Mouse (Mus musculus): ENCODE results near the gene Edil3.

Edil3 gene

GRCm38 (mm10) chr13:88821440-88822331 lies at the start of gene Edil3:
Gene Edil3, plus strand, starts transcription at chr13:88821472.
- in situ Hi-C loops (cut with MseI, MboI), result no loop called here

GRCm38 (mm10) chr13:88799186-88799585 lies 22.1 kb upstream of the Edil3 start:
- in situ Hi-C loops (cut with MseI, MboI), result no loop called here

- in situ Hi-C loops (cut with MseI, MboI), result no loop called here
Observed at GRCm38 (mm10) chr13:88801006-88801405, 20.3 kb upstream of the Edil3 start.

GRCm38 (mm10) chr13:88805838-88806237 lies 15.4 kb upstream of the Edil3 start:
- in situ Hi-C loops (cut with MseI, MboI), result no loop called here

GRCm38 (mm10) chr13:88806269-88806668 lies 15.0 kb upstream of the Edil3 start:
- in situ Hi-C loops (cut with MseI, MboI), result no loop called here

- in situ Hi-C loops (cut with MseI, MboI), result no loop called here
Observed at GRCm38 (mm10) chr13:88810097-88810496, 11.2 kb upstream of the Edil3 start.

- in situ Hi-C loops (cut with MseI, MboI), result no loop called here
Observed at GRCm38 (mm10) chr13:88820686-88821308, 475 bp upstream of the Edil3 start.

- in situ Hi-C loops (cut with MseI, MboI), result no loop called here
Observed at GRCm38 (mm10) chr13:88822332-88822895, 1.1 kb downstream of the Edil3 start.

GRCm38 (mm10) chr13:88822976-88823521 lies 1.8 kb downstream of the Edil3 start:
- in situ Hi-C loops (cut with MseI, MboI), result no loop called here

GRCm38 (mm10) chr13:88823522-88824419 lies 2.5 kb downstream of the Edil3 start:
- in situ Hi-C loops (cut with MseI, MboI), result no loop called here

- in situ Hi-C loops (cut with MseI, MboI), result no loop called here
Observed at GRCm38 (mm10) chr13:88824441-88824840, 3.2 kb downstream of the Edil3 start.

- in situ Hi-C loops (cut with MseI, MboI), result no loop called here
Observed at GRCm38 (mm10) chr13:88828362-88828761, 7.1 kb downstream of the Edil3 start.

GRCm38 (mm10) chr13:88833732-88834131 lies 12.5 kb downstream of the Edil3 start:
- in situ Hi-C loops (cut with MseI, MboI), result no loop called here

- in situ Hi-C loops (cut with MseI, MboI), result no loop called here
Observed at GRCm38 (mm10) chr13:88849739-88850138, 28.5 kb downstream of the Edil3 start.

- in situ Hi-C loops (cut with MseI, MboI), result no loop called here
Observed at GRCm38 (mm10) chr13:88879960-88880359, 58.7 kb downstream of the Edil3 start.

- in situ Hi-C loops (cut with MseI, MboI), result no loop called here
Observed at GRCm38 (mm10) chr13:88890728-88891127, 69.5 kb downstream of the Edil3 start.

GRCm38 (mm10) chr13:88900046-88900445 lies 78.8 kb downstream of the Edil3 start:
- in situ Hi-C loops (cut with MseI, MboI), result no loop called here

- in situ Hi-C loops (cut with MseI, MboI), result no loop called here
Observed at GRCm38 (mm10) chr13:88907405-88907804, 86.1 kb downstream of the Edil3 start.

- in situ Hi-C loops (cut with MseI, MboI), result no loop called here
Observed at GRCm38 (mm10) chr13:88908187-88908586, 86.9 kb downstream of the Edil3 start.

GRCm38 (mm10) chr13:88916503-88916902 lies 95.2 kb downstream of the Edil3 start:
- in situ Hi-C loops (cut with MseI, MboI), result no loop called here

GRCm38 (mm10) chr13:88929626-88930025 lies 108.4 kb downstream of the Edil3 start:
- in situ Hi-C loops (cut with MseI, MboI), result no loop called here

All from mouse trophoblast stem cell (cell line).